Mouse (Mus musculus): ENCODE measurements at regions not wholly inside any gene's neighbourhood (a gene's known extent, or its start where the extent isn't known, plus 50 kb on each side); places are given as distances from the start of the nearest gene placed in this dataset.

DNA sequence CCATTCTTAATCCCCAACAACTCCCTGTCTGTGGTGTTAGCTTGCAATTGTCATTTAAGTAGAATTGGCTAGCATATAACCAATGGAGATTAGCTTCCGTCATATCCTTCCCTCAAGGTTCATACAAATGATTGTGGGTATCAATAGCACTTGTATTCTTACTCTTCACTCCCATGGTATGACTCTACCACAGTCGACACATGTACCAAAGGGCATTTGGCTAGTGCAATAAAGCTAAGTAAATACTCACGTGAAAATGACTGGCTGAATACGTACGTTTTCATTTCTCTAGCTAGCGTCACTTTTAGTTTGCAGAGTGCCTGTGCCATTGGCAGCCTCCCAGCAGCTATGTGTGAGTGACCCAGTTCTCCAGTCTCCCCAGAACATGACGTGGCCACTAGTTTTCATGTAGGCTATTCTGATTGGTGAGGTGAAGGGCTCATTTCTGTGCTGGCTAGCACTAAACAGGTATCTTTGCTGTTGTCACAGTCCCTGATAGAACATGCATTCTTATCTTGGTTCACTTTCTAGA, 87.5 kb downstream of the Arl4a start:
- no peak for TF ChIP-seq CTCF (IDR thresholded peaks at IDR 0.05; ENCODE audit: low read depth)
- TF ChIP-seq EP300 (IDR thresholded peaks at IDR 0.05; ENCODE audit: low read depth), result no peak

Measured in heart, postnatal 0 days (tissue).